Mouse (Mus musculus) liver, embryonic 14.5 days (tissue): ENCODE results near the gene Fam13c. TPM values are rescaled to one million over a fixed set of nuclear protein-coding genes. Genes with fewer than 3 reads are reported as not detected.

ENCODE experiments used
- ATAC-seq: fragments of 200-750 bp; cut with Nextera tagmentation; 2 replicates; pipeline ENCODE4 v1.8.0; 2017; ENCODE audit warnings: moderate number of reproducible peaks, mild to moderate bottlenecking, moderate library complexity; ENCODE audit not compliant: insufficient read depth
- DNase-seq, 3 experiments: peaks; one replicate each; pipeline ENCODE4 v3.0.0-alpha.2; 2012 to 2013; ENCODE audit warnings: low read depth in 3 of 3, low spot score in 3 of 3
- H3K27ac ChIP-seq: fragments of 300-500 bp; sonication (generic); 2 replicates; pipeline ENCODE4 v1.5.1; 2014; ENCODE audit warnings: moderate library complexity, mild to moderate bottlenecking, control low read depth, inconsistent platforms
- H3K27me3 ChIP-seq: fragments of 300-500 bp; sonication (generic); 2 replicates; pipeline ENCODE4 v1.6.1; 2014; ENCODE audit warnings: mild to moderate bottlenecking, low read length, moderate library complexity; ENCODE audit not compliant: control insufficient read depth, insufficient read depth
- H3K36me3 ChIP-seq: fragments of 300-500 bp; sonication (generic); replicated peaks from 2 replicates; pipeline ENCODE4 v1.6.1; 2014; ENCODE audit warnings: low read depth; ENCODE audit not compliant: control insufficient read depth, insufficient read depth
- H3K4me1 ChIP-seq, 2 experiments: fragments of 200-500 bp in 1 of 2; fragments of 300-500 bp in 1 of 2; sonication (generic) in 1 of 2; replicated peaks; 2 replicates each; pipeline ENCODE4 v1.6.1; 2012 to 2014; ENCODE audit warnings: antibody characterized with exemption in 1 of 2, inconsistent platforms in 1 of 2, low read length in 1 of 2; ENCODE audit not compliant: control insufficient read depth in 2 of 2, insufficient read depth in 2 of 2
- H3K4me2 ChIP-seq: fragments of 300-500 bp; sonication (generic); 2 replicates; pipeline ENCODE4 v1.6.1; 2014; ENCODE audit warnings: low read depth, mild to moderate bottlenecking, control low read depth, moderate library complexity
- H3K4me3 ChIP-seq, 2 experiments: fragments of 200-500 bp in 1 of 2; fragments of 300-500 bp in 1 of 2; sonication (generic) in 1 of 2; 2 replicates each; pipeline ENCODE4 v1.5.1; 2012 to 2014; ENCODE audit warnings: low read depth in 2 of 2, low read length in 2 of 2, mild to moderate bottlenecking in 2 of 2, control low read depth in 1 of 2, inconsistent platforms in 1 of 2, moderate library complexity in 1 of 2; ENCODE audit not compliant: insufficient read depth in 1 of 2
- H3K9ac ChIP-seq: fragments of 300-500 bp; sonication (generic); replicated peaks from 2 replicates; pipeline ENCODE4 v1.6.1; 2014; ENCODE audit warnings: mild to moderate bottlenecking, control low read depth, moderate library complexity
- H3K9me3 ChIP-seq: fragments of 300-500 bp; sonication (generic); 2 replicates; pipeline ENCODE4 v1.6.1; 2016; ENCODE audit warnings: low read length, mixed read lengths; ENCODE audit not compliant: control insufficient read depth
- CTCF ChIP-seq: IDR thresholded peaks from 2 replicates; pipeline ENCODE4 v1.5.1; 2016; ENCODE audit warnings: antibody characterized with exemption, low read depth, control low read depth
- EP300 ChIP-seq: IDR thresholded peaks from 2 replicates; pipeline ENCODE4 v1.6.1; 2016; ENCODE audit warnings: antibody characterized with exemption, low read depth
- WGBS: fragments of 180-500 bp; shearing (Covaris S2); extraction: QIAGEN DNeasy Blood & Tissue Kit; methylation state at CpG from one replicate; pipeline ENCODE4 v1.1.7; 2014; ENCODE audit not compliant: insufficient replicate concordance; 5-methylcytosine and 5-hydroxymethylcytosine counted together
- polyA plus RNA-seq, 2 experiments: library from polyadenylated mRNA; depleted of rRNA in 1 of 2; stranded (reverse) in 1 of 2; unstranded in 1 of 2; fragments of >200 nt; fragmentation: Nextera tagmentation in 1 of 2; extraction: Ambion mirVana in 1 of 2; gene quantifications; 2 replicates each; pipeline versions ENCODE4 v1.2.1 to v1.2.3; 2012 to 2014

Gene Fam13c
- polyA plus RNA-seq, 2 experiments: 0.08 to 0.11 TPM

DNA sequence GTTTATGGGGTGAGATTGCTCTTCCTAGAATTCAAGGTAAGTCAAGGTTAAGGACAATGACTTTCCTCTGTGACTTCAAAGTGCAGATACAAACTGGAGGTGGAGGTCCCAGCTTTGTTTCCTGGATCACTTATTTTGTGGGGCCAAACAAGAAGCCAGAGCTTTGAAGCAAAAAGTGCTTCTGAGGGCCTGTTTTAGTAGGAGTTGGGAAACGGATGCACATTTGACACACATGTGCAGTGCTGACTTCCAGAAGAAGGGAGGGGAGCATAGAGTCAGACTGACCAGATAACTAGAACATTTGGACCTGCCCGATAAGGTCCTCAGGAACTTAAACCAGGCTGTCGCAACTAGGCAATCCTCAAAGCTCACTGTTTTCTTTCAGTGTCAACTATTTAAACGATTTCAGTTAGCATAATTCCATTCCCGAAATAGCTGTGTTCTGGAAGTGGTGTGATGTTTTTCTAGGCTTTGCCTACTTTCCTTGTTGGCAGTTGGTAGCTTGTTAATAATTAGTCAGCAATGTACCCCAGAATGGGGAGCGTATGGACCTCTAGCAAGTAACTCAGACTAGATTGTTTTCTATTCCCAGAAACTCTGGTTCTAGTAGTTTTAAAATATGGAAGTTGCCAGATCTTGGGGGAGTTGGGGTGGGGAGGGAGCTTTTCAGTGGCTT is 22.3 kb upstream of the Fam13c start:
- no peak overlapping the region for H3K9ac ChIP-seq
- DNase-seq: no peak
- H3K4me2 ChIP-seq: no peak overlapping the region
- H3K36me3 ChIP-seq: no peaks in the 10 kb centered on the region
- no peaks in the 10 kb centered on the region for H3K9me3 ChIP-seq
- no peak for ATAC-seq
- no peak overlapping the region for H3K4me3 ChIP-seq
- H3K4me1 ChIP-seq: no peaks in the 10 kb centered on the region
- H3K27ac ChIP-seq: no peak overlapping the region
- TF ChIP-seq CTCF (no peak), EP300 (no peak)
- WGBS: 62% methylated on average over 6 of the region's 6 CpGs
- H3K27me3 ChIP-seq: no peaks in the 10 kb centered on the region

DNA sequence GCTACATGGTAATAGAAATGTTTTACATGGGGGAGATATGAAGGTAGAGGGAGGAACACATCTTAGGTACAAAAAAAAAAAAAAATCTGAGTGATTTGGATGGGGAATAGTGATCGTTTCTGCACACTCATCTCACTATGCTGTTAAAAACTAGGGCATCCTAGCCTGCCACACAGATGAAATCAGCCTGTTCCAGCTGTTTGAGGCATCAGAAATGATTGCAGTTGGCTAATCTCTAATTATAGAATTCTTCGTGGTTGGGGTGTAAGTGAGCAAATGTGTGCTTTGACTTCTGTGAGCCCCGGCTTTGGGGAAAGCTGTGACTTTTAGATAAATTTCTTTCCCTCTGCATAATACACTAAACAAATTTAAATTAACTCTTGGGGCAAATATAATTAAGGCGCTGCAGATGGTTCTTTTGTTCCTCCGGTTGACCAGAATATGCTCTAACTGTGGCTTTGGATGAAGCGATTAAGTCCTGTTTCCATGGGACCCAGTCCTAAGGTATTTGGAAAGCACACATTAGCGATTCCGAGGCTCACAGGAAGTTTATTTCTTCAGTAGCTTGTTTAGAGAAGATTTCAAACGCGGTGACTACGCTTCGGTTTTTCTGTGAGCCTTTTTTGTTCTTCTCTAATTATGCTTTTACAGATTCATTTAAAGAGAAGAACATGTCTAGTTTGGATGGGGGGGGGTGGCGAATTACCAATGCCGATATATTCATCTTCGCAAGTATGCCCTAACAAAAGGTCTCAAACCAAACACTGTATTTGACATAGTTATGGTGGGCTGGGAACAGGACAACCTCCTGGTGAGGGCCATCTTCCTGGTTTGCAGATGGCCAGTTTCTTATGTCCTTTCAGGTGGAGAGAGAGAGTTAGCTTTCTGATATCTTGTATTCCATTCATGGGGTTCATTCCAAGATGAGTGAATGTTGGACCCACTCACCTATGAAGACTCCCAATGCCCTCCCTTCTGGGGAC is 20.7 kb upstream of the Fam13c start:
- H3K9me3 ChIP-seq: no peaks in the 10 kb centered on the region
- no peaks in the 10 kb centered on the region for H3K27me3 ChIP-seq
- whole genome bisulfite sequencing: 62% methylated on average over 15 of the region's 15 CpGs
- no peak overlapping the region for H3K4me2 ChIP-seq
- TF ChIP-seq CTCF: no peak
- TF ChIP-seq EP300: no peak
- H3K36me3 ChIP-seq: no peaks in the 10 kb centered on the region
- H3K27ac ChIP-seq: no peak overlapping the region
- no peak overlapping the region for H3K4me3 ChIP-seq
- DNase-seq (no peak), ATAC-seq (no peak)
- no peaks in the 10 kb centered on the region for H3K4me1 ChIP-seq
- no peak overlapping the region for H3K9ac ChIP-seq

DNA sequence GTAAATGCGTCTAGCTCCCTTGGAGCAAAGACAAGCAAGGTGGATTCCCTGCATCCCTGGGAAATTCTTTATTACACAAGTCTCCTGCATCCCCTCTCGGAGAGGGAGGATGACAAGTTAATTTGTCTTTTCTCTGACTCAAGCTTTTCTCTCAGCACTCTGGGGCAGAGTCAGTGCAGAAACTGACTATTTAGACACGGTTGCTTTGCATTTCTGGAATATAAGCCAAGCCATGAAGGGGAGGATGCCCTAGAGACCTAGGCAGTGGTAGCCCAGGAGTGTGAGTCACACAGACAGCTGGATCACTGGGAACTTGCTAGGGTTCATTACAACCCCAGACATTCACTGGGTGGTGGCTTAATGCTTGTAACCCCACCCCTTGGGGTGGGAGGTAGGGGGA is 13.9 kb upstream of the Fam13c start:
- no peak overlapping the region for H3K4me3 ChIP-seq
- 52% methylated on average over 3 of the region's 3 CpGs for WGBS
- no peaks in the 10 kb centered on the region for H3K27me3 ChIP-seq
- DNase-seq: no peak
- TF ChIP-seq CTCF (no peak), EP300 (no peak)
- H3K4me1 ChIP-seq: no peaks in the 10 kb centered on the region
- H3K9ac ChIP-seq: no peak overlapping the region
- H3K4me2 ChIP-seq: no peak overlapping the region
- H3K9me3 ChIP-seq: no peaks in the 10 kb centered on the region
- H3K36me3 ChIP-seq: no peaks in the 10 kb centered on the region
- no peak overlapping the region for H3K27ac ChIP-seq
- ATAC-seq: no peak

DNA sequence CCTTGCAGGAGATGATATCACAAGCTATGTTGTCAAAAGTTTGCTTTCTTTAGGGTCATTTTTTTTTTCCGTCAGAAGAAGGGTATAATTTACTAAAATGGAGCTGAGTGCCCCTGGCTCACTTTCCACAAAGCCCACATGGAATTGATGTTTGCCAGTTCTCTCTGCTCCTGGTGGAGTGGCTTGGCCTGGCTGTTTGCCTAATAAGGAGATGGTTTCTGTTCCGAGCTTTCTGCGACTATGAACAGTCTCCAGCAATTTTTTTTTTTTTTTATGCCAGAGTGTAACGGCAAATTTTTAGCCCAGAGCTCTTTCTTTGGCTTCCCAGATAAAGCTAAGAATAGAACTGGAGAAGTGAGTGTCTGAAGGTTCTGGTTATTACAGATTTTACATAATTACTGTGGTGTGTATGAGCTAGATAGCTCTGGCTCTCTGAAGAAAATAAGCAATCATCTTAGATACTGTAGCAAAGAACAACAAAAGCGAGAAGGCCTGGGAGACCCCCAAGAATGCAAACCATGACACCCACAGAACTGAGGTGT is 12.1 kb upstream of the Fam13c start:
- ATAC-seq: no peak
- no peaks in the 10 kb centered on the region for H3K27me3 ChIP-seq
- H3K27ac ChIP-seq: no peak overlapping the region
- no peak overlapping the region for H3K4me3 ChIP-seq
- TF ChIP-seq CTCF: no peak
- H3K4me2 ChIP-seq: no peak overlapping the region
- no peaks in the 10 kb centered on the region for H3K9me3 ChIP-seq
- H3K4me1 ChIP-seq: no peaks in the 10 kb centered on the region
- no peak overlapping the region for H3K9ac ChIP-seq
- no peaks in the 10 kb centered on the region for H3K36me3 ChIP-seq
- no peak for DNase-seq
- WGBS: 62% methylated on average over 5 of the region's 5 CpGs

DNA sequence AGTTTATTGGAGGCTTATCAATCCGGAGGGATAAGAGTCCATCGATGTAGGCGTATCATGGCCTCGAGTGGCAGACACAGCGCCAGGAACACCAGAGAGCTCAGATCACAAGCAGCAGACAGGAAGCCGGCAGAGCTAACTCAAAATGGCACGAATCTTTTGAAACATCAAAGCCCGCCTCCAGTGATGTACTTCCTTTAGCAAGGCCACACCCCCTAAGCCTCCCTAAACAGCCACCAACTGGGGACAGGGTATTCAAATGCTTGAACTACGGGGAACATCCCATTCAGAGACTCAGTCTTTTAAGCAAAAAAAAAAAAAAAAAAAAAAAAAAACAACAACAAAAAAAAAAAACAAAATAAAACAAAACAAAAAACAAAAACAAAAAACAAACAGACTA is 10.9 kb upstream of the Fam13c start:
- DNase-seq (no peak), ATAC-seq (no peak)
- Histone ChIP-seq H3K9ac (no peak overlapping the region), H3K4me3 (no peak overlapping the region), H3K27me3 (no peaks in the 10 kb centered on the region), H3K4me1 (no peaks in the 10 kb centered on the region), H3K36me3 (no peaks in the 10 kb centered on the region), H3K9me3 (no peaks in the 10 kb centered on the region), H3K4me2 (no peak overlapping the region), H3K27ac (no peak overlapping the region)
- no peak for TF ChIP-seq CTCF
- no peak for TF ChIP-seq EP300
- 69% methylated on average over 9 of the region's 9 CpGs for WGBS
